Mouse (Mus musculus): ENCODE measurements around the gene Dmap1. TPM values are rescaled to one million over a fixed set of nuclear protein-coding genes. Genes with fewer than 3 reads are reported as not detected.

Gene Dmap1
- polyA plus RNA-seq, 1 experiment from 2014 or later = 72.5 TPM

- H3K36me3 ChIP-seq = peaks cover 38% of the 10 kb centered on the region
- no peak overlapping the region for H3K4me3 ChIP-seq
- WGBS = 85% methylated on average over 6 of the region's 6 CpGs
- H3K4me1 ChIP-seq (replicated peaks) = 0 out of 2 replicates have a peak, but pooled peaks cover 3% of the 10 kb centered on the region
- no peak for DNase-seq (ENCODE audit: low spot score)
- no peaks in the 10 kb centered on the region for H3K27me3 ChIP-seq (ENCODE audit: insufficient read depth, poor library complexity, severe bottlenecking)
- no peak overlapping the region for H3K27ac ChIP-seq
- no peaks in the 10 kb centered on the region for H3K9me3 ChIP-seq
These were observed 51.9 kb downstream of the Dmap1 start for GRCm38 (mm10) chr4:117630053-117630670.

GRCm38 (mm10) chr4:117628464-117628863 is 53.6 kb downstream of the Dmap1 start:
- 61% methylated on average over 1 of the region's 1 CpGs for WGBS
- no peak for DNase-seq (ENCODE audit: low spot score)
- Histone ChIP-seq H3K36me3 (peaks cover 31% of the 10 kb centered on the region), H3K9me3 (no peaks in the 10 kb centered on the region), H3K4me3 (no peak overlapping the region), H3K27me3 (ENCODE audit: insufficient read depth, poor library complexity, severe bottlenecking) (no peaks in the 10 kb centered on the region), H3K4me1 (replicated peaks) (peaks cover 9% of the 10 kb centered on the region; the same call in 1 of the 2 replicates), H3K27ac (no peak overlapping the region)

Other genes with a start within 250 kb of the Dmap1 start
- gene Rnf220, start 185.2 kb downstream of the Dmap1 start, polyA plus RNA-seq (2016; fragmentation: Nextera tagmentation; extraction: Ambion mirVana) = 101 TPM in 2 replicates
- gene Eri3, start 131.9 kb downstream of the Dmap1 start, polyA plus RNA-seq (2016; fragmentation: Nextera tagmentation; extraction: Ambion mirVana) = 112 and 142 TPM in 2 replicates
- gene Gm12845, start 42.1 kb upstream of the Dmap1 start, polyA plus RNA-seq (2016; fragmentation: Nextera tagmentation; extraction: Ambion mirVana) = not detected in 2 replicates
- not detected in 2 replicates for gene Klf17, start 83.4 kb upstream of the Dmap1 start, polyA plus RNA-seq (2016; fragmentation: Nextera tagmentation; extraction: Ambion mirVana)
- gene Slc6a9, start 152.2 kb upstream of the Dmap1 start, polyA plus RNA-seq (2016; fragmentation: Nextera tagmentation; extraction: Ambion mirVana) = 7.2 and 7.3 TPM in 2 replicates
- 2.0 and 2.4 TPM in 2 replicates for gene Ccdc24, start 190.3 kb upstream of the Dmap1 start, polyA plus RNA-seq (2016; fragmentation: Nextera tagmentation; extraction: Ambion mirVana)
- gene B4galt2, start 201.2 kb upstream of the Dmap1 start, polyA plus RNA-seq (2016; fragmentation: Nextera tagmentation; extraction: Ambion mirVana) = 22.7 and 31.7 TPM in 2 replicates
- 208 and 263 TPM in 2 replicates for gene Atp6v0b, start 205.1 kb upstream of the Dmap1 start, polyA plus RNA-seq (2016; fragmentation: Nextera tagmentation; extraction: Ambion mirVana)
- 27.1 and 27.5 TPM in 2 replicates for gene Dph2, start 209.8 kb upstream of the Dmap1 start, polyA plus RNA-seq (2016; fragmentation: Nextera tagmentation; extraction: Ambion mirVana)
- 71.1 and 79.5 TPM in 2 replicates for gene Ipo13, start 232.7 kb upstream of the Dmap1 start, polyA plus RNA-seq (2016; fragmentation: Nextera tagmentation; extraction: Ambion mirVana)
- gene Artn, start 247.5 kb upstream of the Dmap1 start, polyA plus RNA-seq (2016; fragmentation: Nextera tagmentation; extraction: Ambion mirVana) = 1.4 and 1.8 TPM in 2 replicates